ENCODE assay signal across 26 mouse cellular contexts in genomic region chr2:134462321-134462720, GRCm38 (mm10).
"Had no signal": no experiment of that assay in that cellular context is flagged by ENCODE, and none has a peak within 500 bp of the region (broad histone marks: within the 10 kb centered on the region; RNA-seq: fewer than 3 reads in every experiment).

No protein-coding gene starts in this region.

- H3K36me3 ChIP-seq: heart, embryonic 10.5 days; heart, embryonic 12.5 days; hindbrain, embryonic 10.5 days; hindbrain, embryonic 12.5 days; intestine, embryonic 15.5 days; kidney, embryonic 15.5 days; limb, embryonic 13.5 days; limb, embryonic 15.5 days had no signal

- H3K9me3 ChIP-seq: heart, embryonic 10.5 days; heart, embryonic 12.5 days; hindbrain, embryonic 10.5 days; hindbrain, embryonic 12.5 days; intestine, embryonic 15.5 days; kidney, embryonic 15.5 days; limb, embryonic 13.5 days; limb, embryonic 15.5 days had no signal

- H3K4me2 ChIP-seq: heart, embryonic 12.5 days; hindbrain, embryonic 12.5 days; hindbrain, embryonic 14.5 days; intestine, embryonic 15.5 days; kidney, embryonic 15.5 days; limb, embryonic 13.5 days; limb, embryonic 15.5 days had no signal

- H3K4me3 ChIP-seq: gastrocnemius, adult 2 months; heart, embryonic 10.5 days; heart, embryonic 12.5 days; hindbrain, embryonic 10.5 days; hindbrain, embryonic 12.5 days; intestine, embryonic 15.5 days; kidney, embryonic 15.5 days; limb, embryonic 13.5 days; limb, embryonic 15.5 days had no signal

- H3K27ac ChIP-seq: gastrocnemius, adult 2 months; heart, embryonic 10.5 days; hindbrain, embryonic 10.5 days; hindbrain, embryonic 12.5 days; hindbrain, embryonic 14.5 days; intestine, embryonic 15.5 days; kidney, embryonic 15.5 days; kidney, postnatal 0 days; limb, embryonic 13.5 days; limb, embryonic 15.5 days had no signal

- DNase-seq: gastrocnemius, adult 2 months; gastrocnemius, postnatal 10 days; gastrocnemius, postnatal 25 days; heart, adult 18-20 months; heart, postnatal 10 days; heart, postnatal 4 days; kidney, adult 2 months; kidney, adult 9 months; kidney, postnatal 14 days; kidney, postnatal 36 days; layer of hippocampus, adult 9-11 months; layer of hippocampus, postnatal 36 days; left cerebral cortex, postnatal 4 days had no signal

- ATAC-seq: hindbrain, embryonic 16.5 days; inflammation-experienced regulatory T-cells, adult 6 months; intestine, embryonic 15.5 days; intestine, postnatal 0 days had no signal

- H3K27me3 ChIP-seq: heart, embryonic 12.5 days; hindbrain, embryonic 12.5 days; intestine, embryonic 15.5 days; kidney, embryonic 15.5 days; limb, embryonic 13.5 days; limb, embryonic 15.5 days had no signal

- H3K4me1 ChIP-seq: heart, embryonic 10.5 days; heart, embryonic 12.5 days; hindbrain, embryonic 10.5 days; hindbrain, embryonic 12.5 days; intestine, embryonic 15.5 days; kidney, embryonic 15.5 days; limb, embryonic 13.5 days; limb, embryonic 15.5 days had no signal

- H3K9ac ChIP-seq: heart, embryonic 12.5 days; hindbrain, embryonic 12.5 days; hindbrain, embryonic 14.5 days; intestine, embryonic 15.5 days; kidney, embryonic 15.5 days; limb, embryonic 13.5 days; limb, embryonic 15.5 days had no signal
